Mouse (Mus musculus) left cerebral cortex, postnatal 10 days (tissue): ENCODE data around the gene Lcorl. TPM values are rescaled to one million over a fixed set of nuclear protein-coding genes. Genes with fewer than 3 reads are reported as not detected.
"Not testable (repeated sequence)": the region's sequence is repeated elsewhere in the genome, so short reads cannot be mapped to it uniquely, and the experiment has no call there.

Experiments
- DNase-seq, 2 experiments: peaks; one replicate each; pipeline ENCODE4 v3.0.0; 2021 to 2022; ENCODE audit warnings: low spot score in 2 of 2, mixed read lengths in 1 of 2; ENCODE audit errors: extremely low spot score in 1 of 2
- intact Hi-C: fragments of 180-260 bp; cut with DNase I; formaldehyde crosslinking; loops from one replicate; pipeline ENCODE4 v1.15.1; 2025
- total RNA-seq, 2 experiments: library from RNA; stranded (reverse); gene quantifications; 2 replicates each; pipeline ENCODE4 v1.2.3; 2021

Lcorl gene
- total RNA-seq, 2 experiments from 2014 or later = 47.7 to 48.0 TPM

DNA sequence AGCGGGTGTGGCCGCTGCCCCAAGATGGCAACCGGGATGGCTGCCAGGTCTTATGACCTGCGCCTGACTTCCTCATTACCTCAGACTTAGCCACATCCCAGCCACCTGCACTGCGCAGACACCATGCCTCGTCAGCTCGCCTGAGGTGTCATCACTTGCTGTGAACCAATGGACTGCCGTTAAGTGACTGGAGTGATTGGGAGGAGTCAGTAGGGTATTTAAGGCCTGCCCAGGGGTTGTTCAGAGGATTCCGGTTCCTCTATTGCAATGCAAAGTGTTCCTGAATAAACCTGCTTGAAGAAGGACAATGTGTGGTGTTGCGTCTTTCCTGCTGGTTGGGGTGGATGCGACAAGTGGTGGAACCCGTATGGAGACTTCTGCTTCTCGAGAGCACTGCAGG is 199.0 kb downstream of the Lcorl start:
- DNase-seq, intact Hi-C loops: not testable (repeated sequence)

DNA sequence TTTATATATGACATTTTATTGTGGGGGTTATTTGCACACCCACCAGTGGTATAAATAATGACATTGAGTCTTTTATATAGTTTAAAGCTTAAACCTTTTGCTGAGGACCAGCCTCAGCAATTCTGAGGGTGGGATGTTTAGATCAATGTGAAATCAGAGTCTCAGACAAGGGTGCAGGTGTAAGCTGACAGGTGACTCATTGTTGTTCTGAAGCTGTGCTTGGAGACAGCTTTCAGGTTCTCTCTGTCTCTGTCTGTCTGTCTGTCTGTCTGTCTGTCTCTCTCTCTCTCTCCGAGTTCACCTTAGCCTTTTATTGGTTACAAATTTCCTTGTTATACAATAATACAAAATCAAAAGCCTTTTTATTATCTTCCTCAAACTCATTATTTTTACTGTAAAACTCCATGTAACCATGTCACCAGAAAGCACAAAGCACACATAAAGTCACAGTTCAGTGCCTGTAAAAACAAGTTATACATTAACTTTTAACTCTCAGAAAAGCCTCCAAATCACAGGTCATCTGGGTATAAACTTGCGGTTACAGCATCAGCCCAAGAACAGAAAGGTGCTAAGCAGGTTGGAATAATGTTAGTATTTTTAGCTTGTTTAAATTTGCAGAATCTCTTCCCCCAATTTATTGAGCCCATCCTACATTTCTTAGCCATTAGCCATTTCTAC is 206.2 kb downstream of the Lcorl start:
- intact Hi-C loops = no loop called here
- no peak for DNase-seq

Other genes starting within 250 kb of the Lcorl start
- 10 to 100 TPM; 20.2 to 22.0 TPM for gene Fam184b, start 218.0 kb downstream of the Lcorl start, total RNA-seq
- 1 to 10 TPM; 1.9 to 2.4 TPM for gene Ncapg, start 187.7 kb downstream of the Lcorl start, total RNA-seq